Mouse (Mus musculus) induced T-regulatory cell, adult 2 months (primary cell): ENCODE data around the gene Helz.

Experiments used
- DNase-seq: peaks from one replicate; pipeline ENCODE4 v3.0.0-alpha.2; 2012; ENCODE audit warnings: low read depth

The Helz gene

GRCm38 (mm10) chr11:107617976-107618375 is 70.2 kb downstream of the Helz start:
- no peak for DNase-seq

GRCm38 (mm10) chr11:107624661-107625060 is 76.9 kb downstream of the Helz start:
- no peak for DNase-seq

- DNase-seq = no peak
Measured at GRCm38 (mm10) chr11:107625746-107626145, 78.0 kb downstream of the Helz start.

- peak; percentile 22 for DNase-seq
Measured at GRCm38 (mm10) chr11:107629504-107629903, 81.8 kb downstream of the Helz start.

- DNase-seq = no peak
Measured at GRCm38 (mm10) chr11:107629951-107630350, 82.2 kb downstream of the Helz start.

DNA sequence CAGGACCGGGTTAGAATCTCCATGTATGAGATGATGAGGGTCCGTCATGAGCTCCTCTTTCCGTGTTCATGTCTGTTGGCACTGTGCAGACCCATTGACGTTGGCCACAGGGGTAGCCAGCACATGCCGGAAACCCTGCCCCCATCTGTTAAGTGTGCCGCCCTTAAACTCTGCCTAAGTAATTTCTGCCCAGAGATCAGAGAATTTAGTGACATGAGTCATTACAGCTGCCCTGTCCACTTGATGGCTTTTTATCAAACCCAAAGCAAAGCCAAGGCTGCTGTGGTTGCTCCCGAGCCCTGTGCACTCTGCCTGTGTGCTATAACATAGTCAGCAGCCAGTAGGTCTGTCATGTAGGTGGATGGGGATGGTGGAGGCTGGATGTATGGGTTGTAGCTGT is 83.4 kb downstream of the Helz start:
- no peak for DNase-seq

DNA sequence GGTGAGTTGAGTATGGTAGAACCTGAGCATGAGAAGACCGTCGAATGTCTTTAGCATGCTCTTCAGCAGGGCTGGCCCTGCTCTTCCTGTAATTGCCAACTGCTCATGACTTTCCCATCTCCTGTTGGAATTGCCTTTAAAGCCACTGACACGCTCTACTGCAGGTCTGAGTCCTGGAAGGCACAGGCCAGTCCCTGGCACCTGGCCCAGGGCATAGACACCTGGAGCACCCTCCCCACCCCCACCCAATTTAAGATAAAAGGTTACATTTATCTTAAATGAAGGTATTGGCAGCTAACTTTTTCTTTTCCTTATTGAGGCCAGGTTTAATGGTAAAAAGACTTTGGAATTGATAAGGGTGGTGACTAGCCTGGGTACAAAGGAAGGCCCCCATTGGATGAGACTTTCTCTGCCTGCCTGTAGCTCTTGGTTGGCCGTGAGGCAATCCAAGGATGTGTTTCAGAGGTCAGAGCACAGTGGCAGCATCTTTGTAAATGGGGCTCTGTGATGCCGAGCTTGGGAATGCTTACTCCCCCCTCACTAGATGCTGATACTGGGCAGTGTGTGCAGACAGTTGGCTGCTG is 85.9 kb downstream of the Helz start:
- no peak for DNase-seq

- DNase-seq = no peak
Measured at GRCm38 (mm10) chr11:107638137-107638536, 90.4 kb downstream of the Helz start.

GRCm38 (mm10) chr11:107639657-107640056 is 91.9 kb downstream of the Helz start:
- no peak for DNase-seq

GRCm38 (mm10) chr11:107644461-107644860 is 96.7 kb downstream of the Helz start:
- DNase-seq = no peak

DNA sequence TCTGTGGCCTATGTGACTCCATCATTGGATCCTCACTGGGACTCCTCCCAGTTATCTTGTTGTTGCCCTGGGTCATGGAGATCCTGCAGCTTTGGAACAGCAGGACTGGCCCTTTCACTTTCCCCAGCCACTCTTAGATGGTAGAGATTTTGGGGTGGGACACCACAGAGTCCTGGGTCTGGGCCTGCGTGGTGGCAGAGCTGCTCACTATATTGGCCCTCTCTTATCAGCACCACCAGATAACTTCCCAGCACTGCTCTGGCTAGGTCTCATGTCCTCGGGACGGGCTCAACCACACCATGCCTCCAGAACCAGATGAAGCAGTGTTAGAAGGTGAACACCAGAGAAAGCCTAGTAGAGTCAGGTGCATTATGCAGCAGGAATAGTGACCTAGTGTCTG is 99.6 kb downstream of the Helz start:
- DNase-seq = no peak

DNA sequence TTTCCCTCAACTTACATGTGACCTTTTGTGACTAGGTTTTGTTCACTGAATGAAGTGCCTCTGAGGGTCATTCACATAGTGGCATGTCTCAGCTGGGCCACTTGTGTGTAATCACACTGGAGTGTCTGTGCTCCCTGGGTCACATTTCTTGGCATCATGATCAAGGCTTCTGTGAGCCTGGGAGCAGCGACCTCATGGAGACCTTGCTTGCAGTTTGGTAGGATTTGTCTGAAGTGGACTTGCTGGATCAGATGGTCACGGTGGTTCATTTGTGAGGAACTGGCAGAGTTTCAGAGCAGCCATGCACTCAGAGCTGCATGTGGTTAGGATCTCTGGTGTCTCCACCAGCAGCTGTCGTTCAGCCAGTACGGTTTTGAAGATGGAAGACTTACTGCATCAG is 100.9 kb downstream of the Helz start:
- no peak for DNase-seq

- no peak for DNase-seq
Measured at GRCm38 (mm10) chr11:107649458-107649857, 101.7 kb downstream of the Helz start.

DNA sequence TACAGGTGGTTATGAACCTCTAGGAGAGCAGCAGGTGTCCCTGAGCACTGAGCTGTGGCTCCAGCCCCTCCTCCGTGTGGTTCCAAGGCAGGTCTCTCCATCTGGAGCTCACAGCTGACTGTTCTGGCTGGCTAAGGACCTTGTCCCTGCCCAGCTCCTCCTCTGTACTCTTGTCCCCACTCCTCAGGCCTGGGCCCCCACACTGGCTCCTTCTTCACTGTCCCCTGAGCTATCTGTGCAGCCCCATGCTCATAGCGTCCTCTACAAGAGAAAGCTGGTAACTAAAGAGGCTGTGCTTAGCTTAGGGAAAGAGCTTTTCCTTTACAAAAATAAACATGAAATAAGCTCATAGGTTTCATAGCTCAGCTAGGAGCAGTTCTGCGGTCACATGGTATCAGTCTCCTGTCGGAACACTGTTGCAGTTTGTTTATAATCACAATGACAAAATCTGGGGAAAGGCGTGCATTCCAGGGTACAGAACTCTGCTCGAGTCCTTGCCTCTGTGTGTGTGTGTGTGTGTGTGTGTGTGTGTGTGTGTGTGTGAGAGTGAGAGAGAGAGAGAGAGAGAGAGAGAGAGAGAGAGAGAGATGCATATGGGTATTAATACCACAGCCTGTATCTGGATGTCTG is 102.8 kb downstream of the Helz start:
- no peak for DNase-seq

DNA sequence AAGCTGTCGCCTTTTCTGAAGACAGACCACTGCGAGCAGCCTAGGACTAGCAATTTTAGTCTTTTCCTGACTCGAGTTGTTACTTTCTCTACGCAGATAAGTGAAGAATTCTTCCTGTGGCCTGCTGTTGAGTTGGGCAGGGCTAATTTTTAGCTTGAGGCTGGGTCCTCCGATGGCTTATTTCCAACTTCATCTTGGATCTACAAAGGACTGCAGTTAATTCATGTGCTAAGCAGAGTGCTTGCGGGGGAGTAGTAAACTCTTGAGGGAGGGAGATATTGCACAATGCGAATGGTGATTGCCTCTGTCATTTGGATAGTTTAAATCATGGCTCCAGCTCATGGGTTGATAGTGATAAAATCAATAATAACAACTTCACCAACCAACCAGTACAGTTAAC is 103.7 kb downstream of the Helz start:
- DNase-seq = no peak

- DNase-seq = no peak
Measured at GRCm38 (mm10) chr11:107652137-107652536, 104.4 kb downstream of the Helz start.

DNA sequence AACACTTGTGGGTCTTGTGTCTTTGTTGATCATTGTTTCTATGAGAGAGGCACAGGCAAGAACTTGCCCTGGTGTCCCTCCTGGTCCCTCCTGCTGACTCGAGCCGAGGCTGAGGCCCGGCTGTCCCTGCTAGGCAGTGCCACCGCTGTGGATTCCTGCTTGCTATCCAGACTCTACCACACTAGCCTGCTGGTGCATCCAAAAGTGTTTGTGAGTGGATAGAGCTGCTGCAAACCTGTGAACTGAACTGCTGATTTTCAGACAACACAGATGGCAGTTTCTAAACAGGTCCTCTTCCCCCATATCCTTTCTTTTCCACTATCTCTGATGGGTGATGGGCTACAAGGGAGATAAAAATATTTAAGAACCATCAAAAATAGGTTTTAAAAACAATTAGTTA is 107.8 kb downstream of the Helz start:
- no peak for DNase-seq

- no peak for DNase-seq
Measured at GRCm38 (mm10) chr11:107657117-107657516, 109.4 kb downstream of the Helz start.

DNA sequence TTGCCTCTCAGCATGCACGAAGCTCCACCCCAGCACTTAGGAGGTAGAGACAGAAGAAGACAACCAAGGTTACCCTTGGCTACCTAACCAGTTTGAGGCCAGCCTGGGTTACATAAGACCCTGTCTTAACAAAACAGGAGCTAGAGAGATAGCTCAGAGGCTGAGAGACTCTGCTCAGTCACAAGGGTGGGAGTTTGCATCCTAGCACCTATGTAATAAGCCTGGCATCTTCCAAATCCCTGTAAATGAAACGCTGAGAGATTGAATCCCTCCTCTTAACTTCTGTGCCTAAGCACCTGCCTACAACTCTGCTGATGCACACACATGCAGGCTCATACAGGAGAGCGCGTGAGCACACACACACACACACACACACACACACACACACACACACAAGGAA is 112.7 kb downstream of the Helz start:
- DNase-seq = no peak

DNA sequence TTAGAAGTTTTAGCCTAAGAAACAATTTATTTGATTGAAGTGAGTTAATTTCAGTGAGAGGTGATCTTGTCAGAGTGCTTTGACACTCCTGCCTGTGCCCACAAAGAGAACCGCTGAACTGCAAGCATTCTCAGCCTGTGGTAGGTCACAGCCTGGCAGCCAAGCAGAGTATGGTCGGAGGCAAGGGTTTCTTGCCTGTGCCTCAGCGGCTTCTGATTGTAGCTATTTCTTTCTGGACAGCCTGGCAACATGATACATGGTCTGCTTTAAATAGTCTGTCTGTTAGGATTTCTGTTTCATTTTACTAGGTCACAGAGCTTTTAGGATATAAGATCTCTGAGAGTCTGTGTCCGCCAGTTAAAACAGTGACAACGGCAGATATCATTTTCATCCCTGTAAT is 114.9 kb downstream of the Helz start:
- DNase-seq = no peak

- DNase-seq = no peak
Measured at GRCm38 (mm10) chr11:107667542-107667941, 119.8 kb downstream of the Helz start.

DNA sequence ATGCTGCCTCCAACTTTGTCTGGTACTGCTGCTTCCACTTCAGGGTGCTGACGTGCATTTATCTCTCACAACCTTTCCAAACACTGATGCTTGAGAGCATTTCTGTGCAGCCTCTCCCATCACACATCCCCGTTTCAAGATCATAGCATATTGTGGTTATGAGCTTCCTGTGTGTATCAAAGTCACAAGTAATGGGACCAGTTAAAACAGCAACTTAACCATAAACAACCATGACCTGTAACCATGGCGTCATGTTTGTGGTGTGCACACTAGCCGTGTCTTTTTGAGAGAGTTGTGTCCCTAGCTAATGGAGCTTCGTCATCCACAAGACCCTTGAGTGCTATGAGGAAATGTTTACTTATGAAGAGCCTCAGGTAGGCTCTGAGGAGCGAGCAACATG is 120.5 kb downstream of the Helz start:
- DNase-seq = peak; percentile 51

- DNase-seq = no peak
Measured at GRCm38 (mm10) chr11:107668977-107669376, 121.2 kb downstream of the Helz start.

DNA sequence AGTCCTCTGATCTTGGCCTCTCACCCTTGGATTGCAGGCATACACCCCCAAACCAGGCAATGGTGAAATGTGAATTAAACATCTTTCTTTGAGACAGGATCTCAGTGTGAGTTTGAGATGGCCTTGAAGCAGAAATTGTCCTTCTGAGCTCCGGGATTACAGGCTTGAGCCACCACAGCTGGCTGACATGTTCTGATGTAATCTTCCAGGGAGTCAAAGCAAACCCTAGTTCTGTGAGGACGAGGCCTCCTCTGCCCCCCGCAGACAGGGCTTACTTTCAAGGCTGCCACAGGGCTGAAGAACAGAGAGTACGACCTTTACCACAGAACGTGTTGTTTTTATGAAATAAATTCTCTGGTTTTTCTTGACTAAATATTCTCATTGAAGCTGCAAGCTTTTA is 126.3 kb downstream of the Helz start:
- DNase-seq = no peak
